Mouse (Mus musculus) G1E-ER4 (cell line): ENCODE results near the gene Slc35a5. TPM values are rescaled to one million over a fixed set of nuclear protein-coding genes. Genes with fewer than 3 reads are reported as not detected.

Source experiments
- GATA1 ChIP-seq: IDR thresholded peaks from one replicate; pipeline ENCODE4 v1.8.0; 2012; ENCODE audit warnings: low read length, inconsistent platforms
- polyA plus RNA-seq: library from polyadenylated mRNA; stranded (reverse); fragments of >175 nt; gene quantifications from 2 replicates; pipeline ENCODE4 v1.2.3, GENCODE M21; 2012

The Slc35a5 gene
- polyA plus RNA-seq, 1 experiment: 0.12 TPM

GRCm38 (mm10) chr16:45127936-45128710, 30.4 kb downstream of the Slc35a5 start:
- TF ChIP-seq GATA1: no peak

GRCm38 (mm10) chr16:45124230-45125203, 34.0 kb downstream of the Slc35a5 start:
- no peak for TF ChIP-seq GATA1

- no peak for TF ChIP-seq GATA1
These were observed 35.9 kb downstream of the Slc35a5 start for GRCm38 (mm10) chr16:45122571-45122970.

- no peak for TF ChIP-seq GATA1
These were observed 37.6 kb downstream of the Slc35a5 start for GRCm38 (mm10) chr16:45120844-45121425.

- no peak for TF ChIP-seq GATA1
These were observed 39.7 kb downstream of the Slc35a5 start for GRCm38 (mm10) chr16:45118760-45119159.

- no peak for TF ChIP-seq GATA1
These were observed 41.3 kb downstream of the Slc35a5 start for GRCm38 (mm10) chr16:45117200-45117599.

- TF ChIP-seq GATA1: no peak
These were observed 48.0 kb downstream of the Slc35a5 start for GRCm38 (mm10) chr16:45110498-45110897.

- no peak for TF ChIP-seq GATA1
These were observed 50.2 kb downstream of the Slc35a5 start for GRCm38 (mm10) chr16:45108203-45108878.

GRCm38 (mm10) chr16:45104993-45105392, 53.5 kb downstream of the Slc35a5 start:
- TF ChIP-seq GATA1: no peak

- no peak for TF ChIP-seq GATA1
These were observed 57.6 kb downstream of the Slc35a5 start for GRCm38 (mm10) chr16:45100892-45101291.

GRCm38 (mm10) chr16:45098886-45099210, 59.7 kb downstream of the Slc35a5 start:
- no peak for TF ChIP-seq GATA1

GRCm38 (mm10) chr16:45098186-45098885, 60.2 kb downstream of the Slc35a5 start:
- no peak for TF ChIP-seq GATA1

- no peak for TF ChIP-seq GATA1
These were observed 61.0 kb downstream of the Slc35a5 start for GRCm38 (mm10) chr16:45097467-45097866.

- no peak for TF ChIP-seq GATA1
These were observed 62.7 kb downstream of the Slc35a5 start for GRCm38 (mm10) chr16:45095561-45096482.
